Mouse (Mus musculus) intestine, embryonic 16.5 days (tissue): ENCODE results near the gene Spint3. TPM values are rescaled to one million over a fixed set of nuclear protein-coding genes. Genes with fewer than 3 reads are reported as not detected.
"Not testable (repeated sequence)": the region's sequence is repeated elsewhere in the genome, so short reads cannot be mapped to it uniquely, and the experiment has no call there.

Source experiments
- ATAC-seq: fragments of 200-750 bp; cut with Nextera tagmentation; 2 replicates; pipeline ENCODE4 v1.8.0; 2017; ENCODE audit warnings: moderate TSS enrichment, moderate library complexity
- H3K27ac ChIP-seq: fragments of 300-500 bp; sonication (generic); 2 replicates; pipeline ENCODE4 v1.5.1; 2014; ENCODE audit warnings: mild to moderate bottlenecking, low read length
- H3K27me3 ChIP-seq: fragments of 300-500 bp; sonication (generic); replicated peaks from 2 replicates; pipeline ENCODE4 v1.6.1; 2014; ENCODE audit warnings: low read length, control low read depth, mixed read lengths; ENCODE audit not compliant: control insufficient read depth, insufficient read depth
- H3K36me3 ChIP-seq: fragments of 300-500 bp; sonication (generic); 2 replicates; pipeline ENCODE4 v1.6.1; 2014; ENCODE audit warnings: low read length, control low read depth; ENCODE audit not compliant: control insufficient read depth, insufficient read depth
- H3K4me1 ChIP-seq: fragments of 300-500 bp; sonication (generic); 2 replicates; pipeline ENCODE4 v1.6.1; 2014; ENCODE audit warnings: low read length, control low read depth, mixed read lengths; ENCODE audit not compliant: control insufficient read depth, insufficient read depth
- H3K4me2 ChIP-seq: fragments of 300-500 bp; sonication (generic); 2 replicates; pipeline ENCODE4 v1.6.1; 2014; ENCODE audit warnings: low read depth, low read length, control low read depth
- H3K4me3 ChIP-seq: fragments of 300-500 bp; sonication (generic); 2 replicates; pipeline ENCODE4 v1.5.1; 2014; ENCODE audit warnings: mild to moderate bottlenecking, low read length
- H3K9ac ChIP-seq: fragments of 300-500 bp; sonication (generic); 2 replicates; pipeline ENCODE4 v1.6.1; 2014; ENCODE audit warnings: low read depth, low read length
- H3K9me3 ChIP-seq: fragments of 300-500 bp; sonication (generic); 2 replicates; pipeline ENCODE4 v1.6.1; 2016; ENCODE audit warnings: low read length, control low read depth; ENCODE audit not compliant: control insufficient read depth
- WGBS: fragments of 180-500 bp; shearing (Covaris S2); extraction: QIAGEN DNeasy Blood & Tissue Kit; methylation state at CpG from one replicate; pipeline ENCODE4 v1.1.7; 2014; 5-methylcytosine and 5-hydroxymethylcytosine counted together
- polyA plus RNA-seq: library from polyadenylated mRNA; unstranded; fragments of >200 nt; fragmentation: Nextera tagmentation; extraction: Ambion mirVana; gene quantifications from 2 replicates; pipeline ENCODE4 v1.2.1, GENCODE M21; 2015

Gene Spint3
- polyA plus RNA-seq, 1 experiment from 2014 or later = not detected

DNA sequence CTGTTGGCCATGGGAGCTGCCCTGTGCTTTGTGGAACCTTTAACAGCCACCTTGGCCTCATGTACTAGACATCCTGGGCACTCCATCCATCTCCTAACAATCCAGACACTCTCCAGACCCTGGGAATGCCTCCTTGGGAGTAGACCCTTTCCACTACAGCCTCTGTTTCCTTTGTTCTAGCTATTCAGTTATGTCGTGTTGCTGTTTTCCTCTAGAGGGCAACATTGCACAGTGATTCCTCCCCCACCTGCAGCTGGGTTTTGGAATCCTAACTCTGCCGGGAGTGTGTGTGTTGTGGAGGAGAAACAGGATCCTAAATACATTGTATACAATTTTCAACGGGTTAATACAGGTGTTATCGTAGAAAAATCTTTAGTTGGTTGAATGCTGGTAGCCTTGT, 18.8 kb upstream of the Spint3 start:
- Histone ChIP-seq H3K4me1 (no peaks in the 10 kb centered on the region), H3K36me3 (no peaks in the 10 kb centered on the region), H3K27me3 (no peaks in the 10 kb centered on the region), H3K9me3 (no peaks in the 10 kb centered on the region), H3K4me2 (no peak overlapping the region), H3K27ac (no peak overlapping the region), H3K9ac (no peak overlapping the region), H3K4me3 (no peak overlapping the region)
- no peak for ATAC-seq
- WGBS = 3% methylated on average over 4 of the region's 4 CpGs

DNA sequence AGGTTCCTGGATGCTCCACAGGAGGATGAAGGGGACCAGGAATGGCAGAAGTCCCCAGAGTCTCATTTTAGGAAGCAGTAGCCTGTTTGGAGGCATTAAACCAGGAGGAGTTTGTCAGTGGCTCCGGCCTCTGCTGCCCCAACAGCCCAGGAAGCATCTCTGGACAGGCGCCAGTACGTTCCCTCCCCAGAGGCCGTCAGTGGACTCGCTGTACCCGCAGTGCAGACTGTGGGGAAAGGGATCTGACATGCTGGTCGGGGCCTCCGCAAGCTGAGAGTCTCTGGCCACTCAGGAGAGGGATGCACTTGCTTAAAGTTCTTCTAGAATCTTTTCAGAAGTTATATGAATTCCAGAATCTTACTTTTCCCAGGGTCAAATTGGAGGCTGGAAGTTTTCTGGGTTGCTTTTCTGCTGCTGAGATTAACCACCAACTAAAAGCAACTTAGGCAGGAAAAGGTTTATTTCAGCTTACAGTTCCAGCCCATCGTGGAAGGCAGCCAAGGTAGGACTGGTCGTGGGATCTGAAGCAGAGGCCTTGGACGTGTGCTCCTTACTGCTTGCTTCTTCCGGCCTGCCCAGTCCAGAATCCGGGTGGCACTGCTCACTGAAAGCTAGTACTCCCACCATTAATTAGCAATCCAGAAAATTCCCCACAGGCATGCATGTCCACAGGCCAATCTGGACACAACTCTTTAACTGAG, 11.9 kb upstream of the Spint3 start, which contains the start of gene Wfdc6a:
Gene Wfdc6a (minus strand): TSS at position 423 of the 701 bp plus-strand sequence.
- not testable (repeated sequence) for H3K4me2 ChIP-seq, H3K36me3 ChIP-seq, H3K9ac ChIP-seq, ATAC-seq, H3K27me3 ChIP-seq, H3K4me3 ChIP-seq, H3K4me1 ChIP-seq, H3K9me3 ChIP-seq
- peak within 1 kb of the TSS; percentile 50; the same call in 1 of the 2 replicates for H3K27ac ChIP-seq
- WGBS = 52% methylated on average over 13 of the region's 13 CpGs

DNA sequence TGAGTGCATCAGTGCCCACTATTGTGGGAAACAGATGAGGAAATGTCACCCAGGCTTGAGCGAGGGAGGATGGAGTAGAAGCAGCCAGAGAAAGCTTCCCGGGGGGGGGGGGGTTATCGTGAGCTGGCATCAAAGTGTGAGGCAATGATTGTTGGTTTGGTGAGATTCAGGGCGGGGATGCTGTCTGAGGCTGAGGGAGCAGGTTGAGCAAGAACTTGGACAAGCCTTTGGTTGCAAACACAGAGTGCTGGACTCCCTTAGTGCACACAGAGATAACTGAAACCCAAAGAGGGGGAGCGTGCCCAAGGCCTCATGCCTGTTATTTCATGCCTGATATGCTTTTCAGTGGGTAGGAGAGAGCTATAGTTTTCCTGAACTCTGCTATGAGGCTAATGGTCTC, 5.8 kb downstream of the Spint3 start:
- H3K4me2 ChIP-seq = no peak overlapping the region
- no peak for ATAC-seq

DNA sequence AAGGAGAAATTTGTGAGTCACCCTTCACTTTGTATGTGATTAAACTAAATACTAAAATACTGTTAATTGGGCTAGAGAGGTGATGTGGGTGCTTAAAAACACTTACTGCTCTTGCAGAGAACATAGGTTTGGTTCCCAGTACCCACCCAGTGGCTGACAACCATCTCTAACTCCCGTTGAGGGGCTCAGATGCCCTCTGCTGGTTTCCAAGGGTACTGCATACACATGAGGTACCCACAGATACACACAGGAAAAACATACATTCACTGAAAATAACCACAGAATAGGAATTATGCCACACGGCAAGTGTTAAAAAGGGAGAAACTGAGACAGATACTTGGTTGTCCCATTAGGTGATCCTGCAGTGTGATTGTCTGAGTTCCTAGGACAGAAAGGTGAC, 6.3 kb downstream of the Spint3 start:
- ATAC-seq = no peak
- 89% methylated on average over 2 of the region's 2 CpGs for WGBS
- H3K36me3 ChIP-seq = no peaks in the 10 kb centered on the region

More for the DNA sequence above, 5.8 kb downstream of the Spint3 start:
- H3K9me3 ChIP-seq = no peaks in the 10 kb centered on the region
- H3K27ac ChIP-seq = no peak overlapping the region
- H3K27me3 ChIP-seq = no peaks in the 10 kb centered on the region
- no peak overlapping the region for H3K9ac ChIP-seq
- H3K36me3 ChIP-seq = no peaks in the 10 kb centered on the region
- WGBS = 93% methylated on average over 5 of the region's 5 CpGs
- H3K4me3 ChIP-seq = no peak overlapping the region
- H3K4me1 ChIP-seq = peaks cover 5% of the 10 kb centered on the region

DNA sequence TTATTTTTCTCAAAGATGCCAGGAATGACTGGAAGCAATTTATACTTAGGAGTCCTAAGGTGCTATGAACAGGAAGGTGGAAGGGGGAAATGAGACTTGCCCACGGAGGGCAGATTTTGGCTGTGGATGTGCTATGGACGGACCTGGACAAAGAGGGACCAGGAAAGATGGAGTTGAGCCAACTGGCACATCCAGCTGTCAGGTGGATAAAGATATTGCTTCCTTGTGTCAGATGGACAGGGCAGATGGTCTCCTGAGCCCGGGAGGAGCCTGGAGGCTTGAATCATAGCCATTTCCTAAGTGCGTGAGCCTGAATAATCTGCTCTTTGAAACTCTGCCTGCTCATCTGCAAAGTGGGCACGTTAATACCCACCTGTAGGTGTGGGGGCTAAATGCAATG, 8.9 kb downstream of the Spint3 start:
- Histone ChIP-seq H3K27ac (no peak overlapping the region), H3K4me1 (peaks cover 5% of the 10 kb centered on the region), H3K27me3 (no peaks in the 10 kb centered on the region), H3K4me2 (no peak overlapping the region), H3K9ac (no peak overlapping the region), H3K4me3 (no peak overlapping the region), H3K9me3 (no peaks in the 10 kb centered on the region), H3K36me3 (no peaks in the 10 kb centered on the region)
- WGBS = 69% methylated on average over 5 of the region's 5 CpGs
- no peak for ATAC-seq

More for the DNA sequence above, 6.3 kb downstream of the Spint3 start:
- Histone ChIP-seq H3K4me3 (no peak overlapping the region), H3K4me2 (no peak overlapping the region), H3K9ac (no peak overlapping the region), H3K4me1 (peaks cover 5% of the 10 kb centered on the region), H3K9me3 (no peaks in the 10 kb centered on the region), H3K27ac (no peak overlapping the region), H3K27me3 (no peaks in the 10 kb centered on the region)

DNA sequence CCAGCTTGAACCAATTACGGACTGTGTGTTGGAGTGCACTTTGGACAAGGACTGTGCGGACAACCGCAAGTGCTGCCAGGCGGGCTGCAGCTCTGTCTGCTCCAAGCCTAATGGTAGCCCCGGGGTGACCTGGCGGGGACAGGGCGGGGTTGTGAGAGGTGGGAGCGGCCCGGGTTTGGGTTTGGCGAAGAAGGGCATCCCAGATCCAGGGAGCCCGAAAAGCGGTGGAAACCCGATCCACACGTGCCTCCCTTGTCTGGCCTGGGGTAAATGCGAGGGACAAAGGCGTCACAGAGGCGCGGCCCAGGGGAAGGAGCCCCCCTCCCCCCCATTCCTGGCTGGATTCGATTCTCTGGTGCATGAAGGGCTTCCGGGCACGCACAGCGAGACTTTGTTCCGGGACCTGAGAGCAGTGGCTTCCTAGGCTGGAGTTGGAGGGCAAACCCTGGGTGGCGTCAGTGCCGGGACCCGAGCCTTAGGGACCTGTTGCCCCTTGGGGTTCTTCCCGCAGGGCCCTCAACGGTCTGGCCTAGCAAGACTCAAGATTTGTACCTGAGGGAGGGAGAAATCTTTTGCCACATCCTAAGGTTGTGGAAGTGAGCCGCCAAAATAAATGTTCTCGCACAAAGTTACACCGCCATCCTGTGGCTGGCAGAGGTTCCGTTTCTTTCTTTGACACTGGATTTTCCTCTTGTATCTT, 9.8 kb downstream of the Spint3 start:
- peak overlapping the region; percentile 78 for H3K9ac ChIP-seq
- peak overlapping the region; percentile 55 for H3K4me3 ChIP-seq
- no peak overlapping the region for H3K27ac ChIP-seq
- WGBS = under 1% methylated on average over 32 of the region's 32 CpGs
- peaks cover 13% of the 10 kb centered on the region for H3K4me1 ChIP-seq
- H3K36me3 ChIP-seq = no peaks in the 10 kb centered on the region
- H3K9me3 ChIP-seq = no peaks in the 10 kb centered on the region
- H3K4me2 ChIP-seq = peak overlapping the region; percentile 97
- ATAC-seq = peak; percentile 69
- no peaks in the 10 kb centered on the region for H3K27me3 ChIP-seq

DNA sequence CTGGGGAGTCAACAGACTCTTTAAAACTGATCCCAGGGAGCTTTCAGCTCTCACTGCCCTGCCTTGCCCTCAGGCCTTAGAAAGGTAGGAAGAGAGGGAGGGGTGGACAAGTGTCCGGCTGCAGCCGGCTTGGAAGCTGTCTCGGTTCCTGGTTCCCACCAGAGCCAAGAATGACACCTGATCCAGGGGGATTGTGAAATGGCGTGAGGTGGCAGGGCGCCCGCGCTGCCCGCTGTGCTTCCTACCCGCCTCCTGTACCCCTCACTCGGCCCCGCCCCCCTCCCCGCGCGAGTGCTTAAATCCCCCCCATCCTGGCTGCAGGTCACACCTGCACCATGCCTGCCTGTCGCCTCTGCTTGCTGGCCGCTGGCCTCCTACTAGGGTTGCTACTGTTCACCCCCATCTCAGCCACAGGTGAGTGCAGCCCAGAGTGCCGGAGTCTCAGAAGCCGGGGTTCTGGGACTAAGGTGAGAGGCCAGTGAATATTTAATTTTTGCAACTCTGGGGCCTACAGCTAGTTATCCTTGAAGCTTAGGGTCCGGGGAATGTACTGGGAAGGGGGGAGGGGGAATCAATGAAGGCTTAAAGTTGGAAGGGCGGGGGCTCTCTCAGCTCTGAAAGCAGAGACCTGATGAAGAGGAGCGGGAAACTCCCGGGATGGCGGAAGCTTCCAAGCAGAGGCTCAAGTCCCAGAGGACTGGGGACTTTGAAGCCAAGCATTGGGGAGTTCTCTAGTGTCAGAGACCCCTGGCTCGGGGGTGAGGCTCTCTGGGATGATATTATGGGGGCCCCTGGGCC, 10.7 kb downstream of the Spint3 start, which contains the start of gene Wfdc2:
Gene Wfdc2 (plus strand): TSS at position 23 of the 798 bp plus-strand sequence.
- peak within 1 kb of the TSS; percentile 55 for H3K4me3 ChIP-seq
- peak within 1 kb of the TSS; percentile 78 for H3K9ac ChIP-seq
- no peaks in the 10 kb centered on the region for H3K27me3 ChIP-seq
- WGBS = 9% methylated on average over 24 of the region's 24 CpGs
- no peaks in the 10 kb centered on the region for H3K36me3 ChIP-seq
- 0 out of 2 replicates have a peak, but pooled peaks have one; percentile 19 for ATAC-seq
- H3K4me1 ChIP-seq = peaks cover 13% of the 10 kb centered on the region
- H3K4me2 ChIP-seq = peak within 1 kb of the TSS; percentile 97
- H3K9me3 ChIP-seq = no peaks in the 10 kb centered on the region
- H3K27ac ChIP-seq = no peak within 1 kb of the TSS

DNA sequence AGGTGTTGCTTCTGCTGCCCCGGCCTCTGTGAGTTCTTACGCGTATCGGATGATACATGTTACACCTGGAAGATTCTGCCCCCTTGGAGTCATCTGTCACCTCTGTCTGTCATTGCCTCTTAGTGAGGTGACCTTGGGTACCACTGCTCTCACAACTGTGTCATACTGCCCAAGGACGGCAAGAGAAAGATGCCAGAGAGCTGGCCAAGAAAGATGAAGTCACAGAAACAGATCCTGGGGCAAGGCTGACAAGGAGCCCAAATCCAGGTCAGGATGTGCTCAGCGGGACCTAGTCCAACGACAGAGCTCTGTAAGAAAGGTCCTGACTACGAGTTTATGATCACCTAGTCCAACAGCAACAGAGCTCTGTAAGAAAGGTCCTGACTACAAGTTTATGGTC, 13.2 kb downstream of the Spint3 start:
- H3K27me3 ChIP-seq = no peaks in the 10 kb centered on the region
- H3K4me3 ChIP-seq = no peak overlapping the region
- no peak for ATAC-seq
- no peaks in the 10 kb centered on the region for H3K36me3 ChIP-seq
- peaks cover 13% of the 10 kb centered on the region for H3K4me1 ChIP-seq
- no peak overlapping the region for H3K9ac ChIP-seq
- H3K9me3 ChIP-seq = no peaks in the 10 kb centered on the region
- no peak overlapping the region for H3K4me2 ChIP-seq
- no peak overlapping the region for H3K27ac ChIP-seq
- 78% methylated on average over 8 of the region's 8 CpGs for WGBS
